Mouse (Mus musculus): ENCODE measurements around the gene Uggt1. TPM values are rescaled to one million over a fixed set of nuclear protein-coding genes. Genes with fewer than 3 reads are reported as not detected.

The Uggt1 gene
- total RNA-seq, 1 experiment from 2014 or later = 53.2 TPM

DNA sequence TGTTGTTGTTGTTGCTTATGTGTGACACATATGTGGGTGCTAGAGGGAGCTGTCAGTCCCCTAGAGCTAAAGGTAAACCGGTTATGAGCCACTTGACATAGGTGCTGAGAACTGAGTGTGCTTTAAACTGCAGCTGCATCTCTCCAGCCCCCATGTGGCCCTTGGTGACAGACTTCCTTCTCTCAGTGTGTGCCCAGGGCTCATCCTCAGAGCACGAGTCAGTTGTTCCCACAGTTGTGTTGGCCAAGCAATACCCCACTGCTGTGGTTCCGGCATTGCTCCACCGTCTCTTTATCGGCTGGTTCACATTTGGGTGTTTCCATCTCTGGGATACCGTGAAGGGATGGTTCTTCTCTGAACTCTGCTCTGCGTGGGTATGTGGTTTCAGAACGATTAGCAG, 12.8 kb upstream of the Uggt1 start:
- DNase-seq = no peak

DNA sequence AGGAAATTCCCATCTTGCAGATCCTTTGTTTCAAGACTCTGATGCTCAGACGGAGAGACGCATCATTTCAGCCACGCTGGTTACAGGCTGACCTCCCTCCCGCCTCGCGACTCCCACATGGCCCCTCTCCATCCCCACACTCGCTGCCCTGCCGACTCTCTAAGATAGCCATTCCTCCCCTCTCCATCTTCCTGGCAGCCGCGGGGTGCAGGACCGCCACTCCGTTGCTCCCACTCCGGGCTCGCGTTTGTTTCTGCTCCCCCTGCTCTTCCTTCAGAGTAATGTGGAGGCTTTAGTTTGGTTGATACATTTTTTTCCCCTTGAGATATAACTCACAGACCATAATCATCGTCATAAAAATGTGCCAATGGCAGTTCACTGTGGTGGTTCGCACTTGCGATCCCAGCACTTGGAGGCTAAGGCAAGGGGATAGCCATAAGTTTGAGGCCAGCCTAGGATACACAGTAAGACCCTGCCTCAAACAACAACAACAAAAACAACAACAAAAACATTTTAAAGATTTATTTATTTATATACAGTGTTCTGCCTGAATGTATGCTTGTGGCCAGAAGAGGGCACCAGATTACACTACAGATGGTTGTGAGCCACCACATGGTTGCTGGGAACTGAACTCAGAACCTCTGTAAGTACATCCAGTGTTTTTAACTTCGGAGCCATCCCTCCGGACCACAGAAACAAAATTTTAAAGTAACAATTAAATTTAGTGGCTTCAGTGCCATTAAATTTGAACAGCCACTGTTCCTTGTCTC, 11.5 kb upstream of the Uggt1 start:
- DNase-seq = no peak

DNA sequence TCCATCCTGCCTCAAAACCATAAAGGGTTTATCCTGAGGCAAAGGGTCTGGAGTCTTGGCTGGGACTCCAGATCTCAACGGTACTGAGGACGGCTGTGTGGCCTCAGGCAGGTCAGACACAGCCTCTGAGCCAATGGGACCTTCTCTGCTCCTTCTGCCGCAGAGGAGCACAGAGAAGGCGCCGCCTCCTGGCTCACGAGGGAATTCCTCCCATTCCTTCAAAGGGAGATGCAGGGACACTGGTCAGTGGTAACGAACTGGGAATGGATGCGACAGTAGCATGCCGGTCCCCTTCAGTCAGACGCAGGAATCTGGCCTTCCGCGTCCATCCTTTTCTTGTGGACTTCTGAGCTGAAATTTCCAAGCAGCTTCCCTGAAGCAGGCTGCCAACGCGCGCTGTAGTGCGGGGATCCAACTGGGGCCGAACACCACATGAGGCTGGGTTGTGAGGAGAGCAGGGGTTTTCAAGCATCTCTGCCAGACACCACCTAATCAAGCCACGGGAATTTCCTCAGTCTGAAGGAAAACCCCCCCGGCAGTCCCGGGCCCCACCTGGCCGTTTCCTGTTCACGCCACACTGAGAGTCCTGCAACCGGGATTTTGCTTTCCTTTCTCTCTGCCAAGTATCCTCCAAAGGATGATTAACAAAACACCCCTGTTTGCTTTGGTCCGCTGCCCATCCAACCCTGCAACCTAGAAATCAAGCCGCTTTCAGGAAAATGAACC, 10.3 kb upstream of the Uggt1 start:
- peak; percentile 42 for DNase-seq

DNA sequence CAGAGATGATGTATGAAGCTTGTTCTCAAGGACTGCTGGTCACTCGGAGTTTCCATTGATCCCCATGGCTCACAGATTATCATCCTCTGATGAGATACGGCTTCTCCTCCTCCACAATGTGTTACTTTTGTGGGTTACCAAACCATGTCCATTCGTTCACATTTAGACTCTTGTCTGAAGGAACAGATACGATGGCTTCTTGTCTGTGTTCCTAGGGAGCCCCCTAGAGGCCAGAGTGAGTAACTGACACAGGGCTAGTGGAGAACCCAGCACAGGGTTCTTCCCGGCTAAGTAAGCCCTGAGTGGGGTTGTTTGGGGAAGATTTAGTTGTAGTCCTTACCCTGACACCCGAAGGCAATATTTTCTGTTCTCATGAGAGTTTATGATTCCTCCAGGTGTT, 8.3 kb upstream of the Uggt1 start:
- DNase-seq = peak; percentile 58

DNA sequence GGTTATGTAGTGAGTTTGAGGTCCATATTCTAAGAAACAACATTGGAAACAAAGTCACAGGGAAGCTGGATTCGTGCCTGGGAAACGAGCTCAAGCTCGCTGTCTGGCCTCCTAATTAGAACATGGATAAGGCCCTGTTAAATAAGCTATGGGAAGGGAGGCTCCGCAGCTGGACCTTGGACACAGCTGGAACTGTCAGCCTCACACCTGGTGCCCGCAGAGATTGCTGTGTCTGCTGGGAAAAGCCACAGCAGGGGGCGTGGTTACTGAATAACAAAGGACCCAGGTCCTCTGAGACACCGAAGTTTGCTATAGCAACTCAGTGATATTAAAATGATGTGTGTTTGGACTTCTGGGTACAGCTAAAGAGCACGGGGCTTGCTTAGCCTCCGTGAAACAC, 6.9 kb upstream of the Uggt1 start:
- no peak for DNase-seq

DNA sequence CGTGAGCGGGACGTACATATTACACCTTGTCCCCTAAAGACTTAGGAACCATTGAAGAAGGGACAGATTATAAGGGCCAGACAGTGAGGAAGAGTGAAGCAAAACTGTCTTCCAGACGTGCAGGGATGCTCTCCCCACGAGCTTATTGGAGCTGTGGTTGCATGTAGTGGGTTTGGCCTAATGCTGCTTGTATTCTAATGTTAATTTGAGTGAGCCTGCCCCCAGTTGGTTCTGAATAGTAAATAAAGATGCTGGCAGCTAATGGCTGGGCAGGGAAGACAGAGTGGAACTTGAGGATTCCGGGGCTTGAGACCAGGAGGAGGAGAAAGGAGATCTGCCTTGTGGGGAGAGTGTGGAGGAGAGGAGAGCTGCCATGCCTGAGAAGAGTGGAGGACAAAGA, 2.2 kb upstream of the Uggt1 start:
- no peak for DNase-seq

DNA sequence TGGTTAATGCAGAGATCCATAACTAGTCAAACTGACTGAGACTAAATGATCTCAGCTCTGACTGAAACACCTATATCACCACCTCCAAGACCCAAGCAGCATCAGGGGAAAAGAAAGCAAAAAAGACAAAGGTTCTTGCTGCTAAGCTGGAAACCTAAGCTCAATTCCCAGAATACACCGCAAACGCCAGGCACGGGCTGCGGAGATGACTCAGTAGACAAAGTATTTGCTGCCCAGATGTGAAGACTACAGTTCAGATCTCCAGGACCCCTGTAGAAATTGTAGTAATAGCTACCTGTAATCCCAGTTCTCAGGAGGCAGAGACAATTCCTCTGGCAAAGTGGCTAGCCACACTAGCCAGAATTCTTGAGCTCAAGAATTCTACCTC, 302 bp upstream of the Uggt1 start:
- DNase-seq = no peak

DNA sequence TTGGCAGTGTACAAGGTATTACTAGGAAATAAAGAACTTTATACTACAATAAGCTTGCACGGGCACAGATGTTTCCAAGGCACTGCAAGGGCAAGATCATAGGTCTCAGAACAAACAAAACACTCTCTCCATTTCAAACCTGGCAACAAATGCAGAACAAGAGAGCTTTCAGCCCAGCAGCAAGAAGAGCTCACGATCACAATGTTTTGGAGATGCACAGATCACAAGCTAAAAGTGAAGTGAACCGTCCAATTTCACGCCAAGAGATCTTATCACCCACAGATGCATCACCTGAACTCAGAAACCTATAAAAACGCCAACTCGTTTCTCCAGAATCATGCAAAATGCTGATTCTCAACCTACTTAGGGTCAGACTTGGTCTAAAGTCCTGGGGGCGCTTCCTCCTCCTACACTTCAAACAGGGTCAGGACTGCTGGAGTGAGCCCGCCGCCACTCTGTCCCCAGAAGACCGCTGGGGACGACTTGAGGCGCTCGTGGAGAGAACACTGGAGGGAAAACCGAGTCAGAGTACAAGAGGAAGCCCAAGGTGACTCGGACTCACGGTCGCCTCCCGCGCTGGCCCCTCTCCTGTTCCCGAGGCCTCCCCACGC, 968 bp downstream of the Uggt1 start:
- no peak for DNase-seq

DNA sequence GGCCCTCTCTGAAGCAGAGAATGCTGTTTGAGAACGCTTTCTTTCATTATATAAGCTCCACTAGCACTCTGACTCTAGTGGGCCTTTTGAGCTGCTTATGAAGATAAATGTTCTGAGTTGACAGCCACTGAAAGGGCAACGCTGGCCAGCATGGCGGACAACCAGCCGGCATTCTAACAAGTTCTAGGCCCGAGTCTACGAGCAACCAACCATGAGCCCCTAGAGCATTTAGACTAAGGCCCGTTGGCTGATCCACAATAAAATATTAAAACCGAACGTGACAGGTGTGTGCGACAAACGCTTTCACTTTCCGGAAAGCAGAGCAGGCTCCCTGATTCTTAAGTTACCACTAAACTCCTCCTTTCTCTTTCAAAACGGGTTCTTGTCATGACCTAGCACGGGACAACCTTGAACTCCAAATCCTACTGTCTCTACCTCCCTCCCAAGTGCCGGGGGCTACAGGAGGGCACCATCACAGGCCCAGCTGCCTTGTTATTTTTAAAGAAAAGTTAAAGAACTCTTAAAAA, 2.6 kb downstream of the Uggt1 start:
- DNase-seq = no peak

DNA sequence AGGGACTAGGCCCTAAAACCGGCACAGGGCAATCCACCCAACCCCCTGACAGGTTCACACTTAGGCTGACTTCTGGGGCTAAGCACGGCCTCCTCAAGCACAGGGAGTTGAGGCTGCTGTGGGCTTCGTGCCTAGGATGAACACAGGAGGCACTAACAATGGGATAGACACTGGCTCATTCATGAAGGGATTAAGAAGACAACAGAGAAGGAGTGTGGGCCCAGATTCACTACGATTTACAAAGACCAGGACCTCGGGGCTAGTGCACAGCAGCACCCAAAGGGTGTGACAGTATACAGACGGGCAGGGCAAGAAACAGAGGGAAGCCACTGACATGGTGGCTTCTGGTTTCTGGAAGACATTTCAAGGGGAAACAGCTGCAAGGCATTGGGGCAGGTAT, 4.3 kb downstream of the Uggt1 start:
- no peak for DNase-seq

DNA sequence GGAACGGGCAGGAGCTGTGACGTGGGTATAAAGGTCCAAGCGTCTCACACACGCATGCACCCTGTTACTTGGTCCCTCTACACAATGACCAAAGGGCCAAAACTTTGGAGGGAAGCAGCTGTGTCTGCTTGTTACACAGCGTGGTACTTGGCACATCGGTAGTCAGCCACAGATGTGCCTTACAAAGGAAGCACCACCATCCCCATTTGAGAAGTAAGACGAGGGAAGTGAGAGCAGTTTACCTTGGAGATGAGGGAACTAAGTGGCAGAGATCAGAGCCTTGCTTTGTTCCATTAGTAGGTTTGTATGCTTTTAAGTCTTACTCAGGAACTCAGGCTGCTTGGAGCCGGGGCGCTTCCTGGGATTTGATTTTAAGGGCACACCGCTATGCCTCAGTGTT, 5.1 kb downstream of the Uggt1 start:
- no peak for DNase-seq

DNA sequence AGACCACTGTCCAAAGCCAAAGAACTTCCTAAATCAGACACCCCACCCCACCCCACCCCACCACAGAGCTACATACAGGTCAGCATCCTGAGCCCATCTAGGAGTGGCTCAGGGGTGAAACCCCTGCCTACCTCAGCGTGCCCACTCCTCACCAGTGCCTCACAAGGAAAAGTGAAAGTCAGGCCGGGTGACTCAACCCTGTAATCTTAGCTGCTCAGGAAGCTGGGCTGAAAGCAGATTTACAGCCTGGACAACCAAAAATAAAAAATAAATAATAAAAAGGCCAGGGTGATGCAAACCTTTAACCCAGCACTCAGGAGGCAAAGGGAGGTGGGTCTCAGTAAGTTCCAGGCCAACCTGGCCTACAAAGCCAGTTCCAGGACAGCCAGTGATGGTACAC, 8.7 kb downstream of the Uggt1 start:
- DNase-seq = no peak

DNA sequence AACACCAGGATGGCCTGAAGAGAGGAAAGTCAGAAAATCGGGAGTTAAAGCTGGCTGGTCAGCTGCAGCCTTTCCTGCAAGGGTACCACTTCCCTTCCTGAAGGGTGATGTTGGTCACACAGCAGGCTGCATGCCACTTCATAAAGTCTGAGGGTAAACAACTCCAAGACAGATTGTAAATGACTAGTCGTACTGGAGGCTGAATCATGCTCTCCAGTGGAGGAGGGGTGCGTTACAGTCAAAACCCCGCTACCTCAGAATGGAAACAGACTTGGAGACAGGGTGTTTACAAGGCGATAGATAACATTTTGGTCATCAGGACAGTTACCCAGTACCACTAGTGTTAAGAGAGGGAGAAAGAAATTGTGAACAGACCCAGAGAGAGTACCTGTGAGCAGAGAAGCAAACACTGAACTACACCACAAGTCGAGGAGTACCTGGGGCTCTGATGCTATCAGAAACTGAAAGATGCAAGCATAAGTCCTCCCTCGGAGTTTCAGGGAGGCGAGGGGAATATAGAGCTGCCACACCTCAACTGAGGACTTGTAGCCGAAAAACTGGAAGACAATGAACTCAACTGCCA, 9.4 kb downstream of the Uggt1 start:
- DNase-seq = no peak

DNA sequence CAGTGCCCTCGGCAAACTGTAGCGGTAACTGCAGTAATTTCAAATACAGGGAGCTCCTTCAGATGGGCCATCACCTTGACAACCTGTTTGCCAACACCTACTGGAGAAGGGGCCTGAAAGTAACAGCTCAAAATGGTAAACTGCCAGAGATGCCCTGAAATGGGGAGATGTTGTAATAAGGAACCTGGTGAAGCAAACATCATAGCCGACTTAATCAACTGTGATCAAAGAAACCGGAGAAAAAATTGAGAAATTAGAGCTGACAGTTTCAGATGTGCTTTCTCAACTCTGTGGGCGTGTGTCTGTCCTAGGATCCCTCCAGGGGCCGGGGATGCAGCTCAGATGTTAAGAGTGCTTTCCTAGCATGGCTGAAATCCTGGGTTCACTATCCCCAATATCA, 11.3 kb downstream of the Uggt1 start:
- no peak for DNase-seq

DNA sequence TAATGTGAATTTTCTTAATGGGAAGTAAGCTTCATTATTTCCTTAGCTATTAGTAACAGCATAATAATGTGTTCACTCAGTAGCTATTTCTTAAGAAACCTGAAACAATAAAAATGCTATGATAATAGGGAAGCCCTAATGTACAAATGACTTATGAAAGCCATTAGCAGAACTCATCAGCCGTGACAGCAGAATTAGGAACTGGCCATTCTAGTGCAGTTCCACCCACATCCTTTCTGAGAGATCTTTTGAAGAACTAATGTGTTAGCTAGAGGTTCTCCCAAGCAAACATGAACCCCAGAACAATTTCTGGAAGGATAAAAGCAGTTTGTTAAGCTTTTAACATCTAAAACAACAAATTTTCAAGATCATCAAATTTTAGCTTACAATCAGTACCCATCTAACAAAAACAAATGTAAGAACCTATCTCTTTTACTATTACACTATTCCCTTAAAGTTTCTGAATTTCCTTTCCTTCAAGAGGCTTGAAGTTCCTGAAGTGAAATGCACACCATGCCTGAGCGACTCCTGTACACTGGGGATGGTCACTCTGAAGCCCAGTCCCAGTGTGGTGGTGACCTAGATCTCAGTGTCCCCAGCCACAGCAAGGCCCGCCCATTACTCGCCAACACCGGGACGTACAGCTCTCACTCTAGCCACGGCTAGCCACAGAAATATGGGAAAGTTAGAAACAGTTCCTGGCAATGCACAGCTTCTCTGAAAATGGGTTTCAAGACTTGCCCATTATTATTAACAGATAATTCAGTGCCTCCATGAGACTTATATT, 13.4 kb downstream of the Uggt1 start:
- no peak for DNase-seq

DNA sequence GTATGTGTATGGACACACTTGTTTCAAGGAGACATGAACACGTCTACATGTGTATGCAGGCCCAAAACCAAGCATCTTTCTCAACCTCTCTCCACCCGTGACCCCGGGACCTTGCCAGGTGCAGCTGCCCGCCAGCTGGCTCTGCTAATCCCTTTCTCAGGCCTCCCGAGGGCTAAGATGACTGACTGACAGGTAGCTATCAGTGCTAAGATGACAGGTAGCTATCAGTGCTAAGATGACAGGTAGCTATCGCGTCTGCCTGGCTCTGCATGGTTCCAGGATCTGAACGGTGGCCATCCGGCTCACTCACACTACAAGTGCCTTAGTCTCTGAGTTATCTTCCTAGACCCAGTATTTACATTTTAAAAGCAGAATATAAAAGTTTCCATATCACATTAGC, 16.1 kb downstream of the Uggt1 start:
- no peak for DNase-seq

DNA sequence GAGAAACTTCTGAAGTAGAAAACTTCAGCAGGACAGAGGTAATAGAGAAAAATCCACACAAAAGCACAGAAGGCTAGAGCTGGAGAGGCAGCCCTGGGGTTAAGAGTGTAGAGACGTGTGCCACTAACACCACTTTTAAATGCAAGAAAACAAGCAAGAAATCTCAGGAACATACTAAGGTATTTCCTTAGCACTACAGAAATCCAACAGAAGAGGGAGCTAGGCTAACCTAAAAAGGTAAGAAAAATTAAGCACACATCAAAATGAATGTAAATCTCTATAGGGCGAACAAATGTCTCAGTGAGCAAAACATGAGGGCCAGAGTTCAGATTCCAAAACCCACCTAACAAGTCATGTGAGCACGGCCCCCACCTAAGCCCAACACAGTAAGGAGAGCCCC, 19.9 kb downstream of the Uggt1 start:
- DNase-seq = no peak

DNA sequence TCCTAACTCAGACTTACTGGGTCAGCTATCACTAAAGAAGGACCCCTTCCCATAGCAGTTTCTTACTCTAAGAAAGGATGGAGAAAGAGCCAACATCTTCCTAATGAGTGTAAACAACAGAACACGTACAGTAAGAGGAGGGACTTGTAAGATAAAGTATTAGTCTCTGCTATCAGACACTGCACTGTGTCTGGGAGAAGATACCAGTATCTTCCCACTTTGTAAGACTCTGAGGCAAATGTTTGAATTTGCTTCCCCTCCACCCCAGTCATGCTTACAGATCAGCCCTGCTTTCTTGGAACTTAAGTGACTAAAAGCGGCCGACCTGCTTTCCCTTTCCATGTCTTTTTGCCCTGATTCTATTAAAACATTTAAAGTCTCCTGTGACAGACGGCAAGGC, 30.2 kb downstream of the Uggt1 start:
- no peak for DNase-seq

DNA sequence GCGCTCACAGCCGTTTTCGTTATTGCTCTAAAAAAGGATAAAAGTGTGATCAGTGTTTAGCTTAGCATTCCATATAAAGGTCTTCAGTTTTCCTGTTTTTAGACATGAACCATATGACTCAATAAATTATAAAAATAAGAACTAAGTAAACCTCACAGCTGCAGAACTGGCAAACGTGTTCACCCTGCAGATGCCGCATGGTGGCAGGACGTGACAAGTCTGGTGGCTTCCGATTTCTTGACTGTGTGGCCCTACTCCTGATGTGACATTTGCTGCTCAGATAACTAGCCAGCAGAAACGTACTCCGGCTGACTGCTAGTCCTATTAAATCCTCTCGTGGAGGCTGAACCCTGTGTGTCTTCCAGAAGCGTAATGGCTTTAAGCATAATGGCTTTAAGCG, 42.8 kb downstream of the Uggt1 start:
- no peak for DNase-seq

DNA sequence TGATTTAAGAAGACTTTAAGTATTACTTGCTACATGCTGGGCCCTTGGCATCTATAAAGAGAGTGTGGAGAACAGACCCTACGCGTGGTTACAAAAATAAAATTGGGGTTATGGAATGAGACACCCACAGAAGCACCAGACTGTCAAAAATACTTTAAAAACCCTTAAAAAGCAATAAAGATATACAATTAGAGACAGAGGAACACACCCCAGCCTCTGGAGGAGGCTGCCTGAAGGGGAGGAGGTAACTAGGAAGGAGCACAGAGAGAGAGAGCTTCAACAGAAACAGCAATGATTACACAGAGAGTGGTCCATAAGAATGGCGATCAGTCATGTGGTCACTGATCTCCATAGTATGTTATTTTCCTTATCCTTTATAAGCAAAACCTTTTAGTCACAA, 50.0 kb downstream of the Uggt1 start:
- DNase-seq = no peak

DNA sequence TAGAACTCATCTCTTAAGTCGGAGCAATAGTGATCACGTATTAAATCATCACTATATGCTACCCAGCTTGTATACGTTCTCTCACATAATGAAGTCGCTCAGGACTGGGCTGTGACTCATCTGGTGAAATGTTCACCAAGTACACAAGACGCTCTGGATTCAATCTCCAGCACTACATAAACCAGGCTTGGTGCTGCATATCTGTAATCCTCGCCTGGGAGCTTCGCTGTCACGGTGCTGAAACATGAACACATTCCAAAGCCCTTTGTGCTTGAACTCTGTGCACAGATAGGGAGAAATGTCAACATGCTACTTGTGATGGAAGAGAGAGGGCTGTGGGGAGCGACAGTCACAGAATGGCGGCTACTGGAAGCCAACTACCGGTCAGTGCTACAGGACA, 52.6 kb downstream of the Uggt1 start:
- DNase-seq = no peak

DNA sequence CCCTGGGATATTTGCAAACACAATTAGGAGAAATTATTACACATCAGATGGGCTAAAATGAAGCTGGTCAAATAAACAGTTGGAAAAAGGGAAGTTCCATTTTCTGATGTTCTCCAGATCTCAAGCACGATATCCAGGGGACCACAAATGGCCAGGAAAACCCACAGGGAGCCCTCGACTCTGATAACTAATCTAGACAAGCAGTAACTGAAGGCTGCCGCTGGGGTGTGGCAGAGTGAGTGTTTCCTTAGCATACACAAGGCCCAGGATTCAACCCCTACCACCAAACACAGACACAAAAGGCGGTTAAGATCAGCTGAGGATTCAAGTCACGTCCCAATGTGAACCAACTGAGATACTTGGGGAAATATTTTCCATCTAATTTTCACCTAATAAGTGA, 64.5 kb downstream of the Uggt1 start:
- no peak for DNase-seq

All from adrenal gland, postnatal 25 days (tissue).